Mouse (Mus musculus) forebrain, embryonic 11.5 days (tissue): ENCODE measurements around the gene Capn7. TPM values are rescaled to one million over a fixed set of nuclear protein-coding genes. Genes with fewer than 3 reads are reported as not detected.

Source experiments
- ATAC-seq: fragments of 200-750 bp; cut with Nextera tagmentation; replicated peaks from 2 replicates; pipeline ENCODE4 v1.8.0; 2017; ENCODE audit warnings: moderate TSS enrichment; ENCODE audit not compliant: low FRiP score
- DNase-seq: peaks from one replicate; pipeline ENCODE4 v3.0.0-alpha.2; 2017; ENCODE audit warnings: low spot score
- H3K27ac ChIP-seq: fragments of 300-500 bp; sonication (generic); 2 replicates; pipeline ENCODE4 v1.5.1; 2014; ENCODE audit warnings: low read depth, low read length
- H3K27me3 ChIP-seq: fragments of 300-500 bp; sonication (generic); 2 replicates; pipeline ENCODE4 v1.6.1; 2014; ENCODE audit warnings: mild to moderate bottlenecking, low read length, mixed read lengths; ENCODE audit not compliant: control insufficient read depth, insufficient read depth
- H3K36me3 ChIP-seq: fragments of 300-500 bp; sonication (generic); 2 replicates; pipeline ENCODE4 v1.6.1; 2014; ENCODE audit warnings: mild to moderate bottlenecking, low read length, moderate library complexity, mixed read lengths; ENCODE audit not compliant: control insufficient read depth, insufficient read depth
- H3K4me1 ChIP-seq: fragments of 300-500 bp; sonication (generic); replicated peaks from 2 replicates; pipeline ENCODE4 v1.6.1; 2014; ENCODE audit warnings: low read length, mixed read lengths; ENCODE audit not compliant: control insufficient read depth, insufficient read depth
- H3K4me2 ChIP-seq: fragments of 300-500 bp; sonication (generic); 2 replicates; pipeline ENCODE4 v1.6.1; 2014; ENCODE audit warnings: low read depth, mild to moderate bottlenecking, low read length, moderate library complexity, mixed read lengths; ENCODE audit not compliant: severe bottlenecking
- H3K4me3 ChIP-seq: fragments of 300-500 bp; sonication (generic); 2 replicates; pipeline ENCODE4 v1.5.1; 2014; ENCODE audit warnings: low read depth, low read length
- H3K9ac ChIP-seq: fragments of 300-500 bp; sonication (generic); 2 replicates; pipeline ENCODE4 v1.6.1; 2014; ENCODE audit warnings: low read length
- H3K9me3 ChIP-seq: fragments of 300-500 bp; sonication (generic); 2 replicates; pipeline ENCODE4 v1.6.1; 2016; ENCODE audit warnings: low read length, mixed read lengths; ENCODE audit not compliant: control insufficient read depth
- WGBS: fragments of 180-500 bp; shearing (Covaris S2); extraction: QIAGEN DNeasy Blood & Tissue Kit; methylation state at CpG from one replicate; pipeline ENCODE4 v1.1.7; 2014; 5-methylcytosine and 5-hydroxymethylcytosine counted together
- polyA plus RNA-seq: library from polyadenylated mRNA; unstranded; fragments of >200 nt; fragmentation: Nextera tagmentation; extraction: Ambion mirVana; gene quantifications from 2 replicates; pipeline ENCODE4 v1.2.1, GENCODE M21; 2014

The Capn7 gene
- polyA plus RNA-seq, 1 experiment from 2014 or later = 36.2 TPM

DNA sequence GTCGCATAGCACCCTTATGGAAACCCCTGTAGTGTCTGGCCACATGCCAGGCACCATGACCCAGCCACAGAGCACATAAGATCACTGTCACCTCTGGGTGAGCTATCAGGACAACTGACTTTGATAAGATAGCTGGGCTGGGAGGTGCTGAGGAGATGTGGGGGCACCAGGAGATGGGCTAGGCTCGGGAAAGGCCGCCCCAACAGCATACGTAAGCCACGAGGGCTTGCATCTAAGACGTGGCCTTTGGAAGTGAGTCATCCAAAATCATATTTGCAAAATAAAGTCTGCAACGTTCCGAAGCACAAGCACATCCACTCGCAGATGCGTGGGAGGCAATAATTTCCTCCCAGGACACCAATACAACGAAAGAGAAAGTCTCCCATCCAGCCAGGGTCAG, 64.5 kb downstream of the Capn7 start:
- no peak overlapping the region for H3K9ac ChIP-seq
- 90% methylated on average over 11 of the region's 11 CpGs for WGBS
- no peak for ATAC-seq

DNA sequence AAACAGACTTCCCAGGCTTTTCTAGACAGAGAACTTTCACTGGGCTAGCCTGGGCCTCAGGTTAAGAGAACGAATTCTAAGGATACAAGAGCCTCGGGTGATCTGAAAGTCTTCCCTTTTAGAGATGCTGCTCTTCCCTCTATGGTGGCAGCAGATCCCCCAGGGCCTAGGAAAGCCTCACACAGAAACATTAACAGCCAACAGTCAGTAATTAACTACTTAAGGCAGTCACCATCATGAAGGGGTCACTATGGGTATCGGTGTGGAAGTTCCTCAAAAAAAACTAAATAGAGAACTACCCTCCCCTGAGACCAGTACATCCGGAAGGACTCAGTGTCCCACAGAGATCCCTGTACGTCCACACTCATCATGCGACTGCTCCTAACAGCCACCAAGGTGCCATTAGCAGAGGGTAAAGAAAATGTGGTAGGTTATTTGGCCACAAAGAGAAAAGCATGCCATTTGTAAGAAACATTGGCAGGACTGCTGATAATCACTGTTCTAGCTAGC, 65.5 kb downstream of the Capn7 start:
- ATAC-seq (no peak), DNase-seq (no peak)
- no peak overlapping the region for H3K4me3 ChIP-seq
- H3K27me3 ChIP-seq = no peaks in the 10 kb centered on the region
- H3K4me2 ChIP-seq = no peak overlapping the region
- H3K27ac ChIP-seq = no peak overlapping the region
- no peaks in the 10 kb centered on the region for H3K36me3 ChIP-seq
- no peaks in the 10 kb centered on the region for H3K9me3 ChIP-seq
- no peak overlapping the region for H3K9ac ChIP-seq
- no peaks in the 10 kb centered on the region for H3K4me1 ChIP-seq
- 76% methylated on average over 6 of the region's 6 CpGs for WGBS

More for the DNA sequence above, 64.5 kb downstream of the Capn7 start:
- Histone ChIP-seq H3K9me3 (no peaks in the 10 kb centered on the region), H3K4me3 (no peak overlapping the region), H3K36me3 (no peaks in the 10 kb centered on the region), H3K27me3 (no peaks in the 10 kb centered on the region), H3K4me2 (no peak overlapping the region), H3K27ac (no peak overlapping the region), H3K4me1 (no peaks in the 10 kb centered on the region)
- DNase-seq = no peak

DNA sequence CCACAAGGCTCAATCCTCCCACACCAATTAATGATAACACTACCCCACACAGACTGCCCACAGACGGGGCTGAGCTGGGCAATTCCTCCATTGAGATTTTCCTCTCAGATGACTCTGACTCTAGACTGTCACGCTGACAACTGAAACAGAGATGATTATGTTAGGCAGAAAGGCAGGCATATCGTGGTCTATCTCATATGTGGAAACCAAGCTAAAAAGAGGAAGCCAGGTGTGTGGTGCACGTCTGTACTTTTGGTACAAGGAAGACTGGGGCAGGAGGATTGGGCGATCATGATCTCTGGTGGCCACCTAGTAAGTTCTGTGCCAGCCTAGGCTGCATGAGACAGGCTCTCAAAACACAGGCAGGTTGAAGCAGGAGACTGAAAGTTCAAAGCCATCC, 66.3 kb downstream of the Capn7 start:
- WGBS = 80% methylated on average over 5 of the region's 5 CpGs
- no peak for ATAC-seq
- H3K27me3 ChIP-seq = no peaks in the 10 kb centered on the region
- no peak for DNase-seq
- H3K9ac ChIP-seq = no peak overlapping the region
- H3K27ac ChIP-seq = no peak overlapping the region
- no peak overlapping the region for H3K4me3 ChIP-seq
- no peaks in the 10 kb centered on the region for H3K36me3 ChIP-seq
- H3K9me3 ChIP-seq = no peaks in the 10 kb centered on the region
- H3K4me2 ChIP-seq = no peak overlapping the region
- H3K4me1 ChIP-seq = no peaks in the 10 kb centered on the region

DNA sequence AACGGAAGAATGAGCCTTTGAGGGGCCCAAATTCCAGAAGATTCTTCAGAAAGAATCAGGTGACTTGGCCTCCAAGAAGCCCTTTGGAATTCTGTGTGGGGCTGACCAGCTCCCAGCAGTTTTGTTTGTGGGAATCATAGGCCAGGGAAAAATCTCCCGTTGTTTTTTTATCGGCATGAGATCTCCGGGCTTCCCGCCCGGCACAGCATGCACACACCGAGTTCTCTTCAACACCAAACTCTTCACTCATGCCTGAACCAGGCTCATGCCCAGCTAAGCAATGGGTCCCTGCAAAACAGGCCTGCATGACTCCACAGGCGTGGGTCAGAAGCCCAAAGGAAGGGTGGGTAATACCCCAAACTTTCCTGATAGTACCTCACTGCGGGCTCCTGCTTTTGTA, 67.1 kb downstream of the Capn7 start:
- ATAC-seq (no peak), DNase-seq (no peak)
- Histone ChIP-seq H3K4me2 (no peak overlapping the region), H3K4me3 (no peak overlapping the region), H3K36me3 (no peaks in the 10 kb centered on the region), H3K9ac (no peak overlapping the region), H3K27ac (no peak overlapping the region), H3K27me3 (no peaks in the 10 kb centered on the region), H3K4me1 (no peaks in the 10 kb centered on the region), H3K9me3 (no peaks in the 10 kb centered on the region)
- 81% methylated on average over 9 of the region's 9 CpGs for whole genome bisulfite sequencing

DNA sequence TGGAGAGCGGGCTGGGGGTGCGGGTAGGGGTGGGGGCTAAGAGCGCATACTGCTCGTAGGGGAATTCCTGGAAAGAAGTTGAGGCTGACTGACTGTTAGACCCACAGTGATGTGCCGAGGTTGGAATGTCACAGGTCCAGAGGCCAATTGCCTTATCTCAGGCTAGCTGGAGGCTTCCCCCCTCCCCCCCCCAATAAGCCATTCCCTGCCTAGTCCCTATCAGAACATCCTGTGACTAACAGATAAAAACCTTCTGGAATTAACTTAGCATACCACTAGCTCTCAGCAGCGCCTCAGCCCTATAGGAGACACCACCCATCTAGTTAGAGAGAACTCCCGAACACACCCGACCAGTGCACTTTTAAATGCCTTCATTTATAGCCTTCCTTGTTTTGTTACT, 67.6 kb downstream of the Capn7 start:
- Histone ChIP-seq H3K4me1 (no peaks in the 10 kb centered on the region), H3K27me3 (no peaks in the 10 kb centered on the region), H3K4me3 (no peak overlapping the region), H3K27ac (no peak overlapping the region), H3K9me3 (no peaks in the 10 kb centered on the region), H3K9ac (no peak overlapping the region), H3K36me3 (no peaks in the 10 kb centered on the region), H3K4me2 (no peak overlapping the region)
- 85% methylated on average over 8 of the region's 8 CpGs for WGBS
- ATAC-seq (no peak), DNase-seq (no peak)

DNA sequence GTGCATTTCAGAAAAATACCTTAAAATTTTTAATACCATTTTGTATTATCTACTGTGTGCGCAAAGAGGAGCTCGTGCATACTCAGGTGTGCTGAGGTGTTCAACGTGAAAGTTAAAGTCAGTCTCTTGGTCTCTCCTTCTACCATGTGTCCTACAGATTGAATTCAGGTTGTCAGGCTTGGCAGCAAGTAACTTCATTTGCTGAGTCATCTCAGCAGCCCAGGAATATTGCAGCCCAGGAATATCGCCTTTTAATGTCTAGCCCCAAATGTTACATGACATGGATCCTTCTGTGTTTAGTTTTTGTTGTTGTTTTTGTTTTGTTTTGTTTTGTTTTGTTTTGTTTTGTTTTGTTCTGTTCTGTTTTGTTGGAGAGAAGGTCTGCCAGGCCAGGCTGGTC, 68.2 kb downstream of the Capn7 start:
- no peak overlapping the region for H3K9ac ChIP-seq
- H3K27me3 ChIP-seq = no peaks in the 10 kb centered on the region
- H3K36me3 ChIP-seq = no peaks in the 10 kb centered on the region
- no peak for ATAC-seq
- DNase-seq = no peak
- H3K4me2 ChIP-seq = no peak overlapping the region
- whole genome bisulfite sequencing = 95% methylated on average over 4 of the region's 4 CpGs
- no peaks in the 10 kb centered on the region for H3K4me1 ChIP-seq
- no peaks in the 10 kb centered on the region for H3K9me3 ChIP-seq
- no peak overlapping the region for H3K4me3 ChIP-seq
- H3K27ac ChIP-seq = no peak overlapping the region

DNA sequence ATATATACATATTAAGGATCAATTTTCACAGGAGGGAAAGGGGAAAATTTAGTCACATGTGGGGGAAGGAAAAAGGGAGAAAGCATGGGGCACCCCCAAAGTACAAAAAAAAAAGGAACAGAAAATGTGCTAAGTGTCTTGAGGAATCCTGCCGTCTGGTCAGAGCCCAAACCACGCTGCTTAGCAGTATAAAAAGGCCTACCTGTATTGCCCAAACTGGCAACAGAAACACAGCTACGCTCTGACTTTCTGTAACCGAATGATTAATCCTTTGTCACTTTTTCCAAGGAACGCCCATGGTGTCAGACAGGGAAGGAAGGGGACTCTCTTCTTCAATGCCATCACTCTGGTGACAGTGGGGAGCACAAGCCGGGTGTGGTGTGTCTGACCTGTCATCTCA, 69.2 kb downstream of the Capn7 start:
- Histone ChIP-seq H3K4me3 (no peak overlapping the region), H3K4me1 (no peaks in the 10 kb centered on the region), H3K27ac (no peak overlapping the region), H3K9ac (no peak overlapping the region), H3K9me3 (no peaks in the 10 kb centered on the region), H3K27me3 (no peaks in the 10 kb centered on the region), H3K36me3 (no peaks in the 10 kb centered on the region), H3K4me2 (no peak overlapping the region)
- ATAC-seq (no peak), DNase-seq (no peak)
- WGBS = 91% methylated on average over 6 of the region's 6 CpGs

DNA sequence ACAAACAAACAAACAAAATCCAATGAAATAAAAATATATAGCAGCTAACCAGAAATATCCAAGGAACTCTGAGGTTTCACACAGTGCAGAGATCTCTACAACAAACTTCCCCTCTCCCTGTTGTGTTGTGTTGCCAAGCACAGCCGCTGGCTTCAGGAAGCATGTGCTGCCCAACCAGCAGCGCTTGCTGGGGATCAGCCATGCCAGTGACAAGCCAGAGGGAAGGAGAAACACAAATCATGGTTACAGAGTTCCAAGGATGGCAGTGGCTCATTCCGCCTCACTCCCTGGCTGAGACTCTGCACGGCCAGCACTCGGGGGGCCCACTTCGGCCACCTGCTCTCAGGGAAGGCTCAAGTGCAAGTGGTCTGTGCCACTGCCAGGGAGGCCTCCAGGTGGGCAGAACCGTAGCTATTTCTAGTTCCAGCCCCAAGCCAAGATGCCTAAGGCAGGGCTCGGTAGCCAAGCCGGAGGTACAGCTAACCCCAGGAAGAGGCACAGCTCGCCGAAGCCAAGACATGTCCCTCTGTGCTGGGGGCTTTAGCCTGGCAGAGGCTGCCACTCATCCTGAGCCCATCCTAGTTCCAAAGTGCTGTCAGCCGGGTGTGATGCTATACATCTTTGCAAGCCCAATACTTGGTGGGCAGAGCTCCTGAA, 69.8 kb downstream of the Capn7 start:
- ATAC-seq (no peak), DNase-seq (no peak)
- 90% methylated on average over 12 of the region's 12 CpGs for WGBS
- H3K27ac ChIP-seq = no peak overlapping the region
- no peak overlapping the region for H3K9ac ChIP-seq
- H3K9me3 ChIP-seq = no peaks in the 10 kb centered on the region
- H3K36me3 ChIP-seq = no peaks in the 10 kb centered on the region
- no peaks in the 10 kb centered on the region for H3K27me3 ChIP-seq
- no peaks in the 10 kb centered on the region for H3K4me1 ChIP-seq
- no peak overlapping the region for H3K4me3 ChIP-seq
- no peak overlapping the region for H3K4me2 ChIP-seq

DNA sequence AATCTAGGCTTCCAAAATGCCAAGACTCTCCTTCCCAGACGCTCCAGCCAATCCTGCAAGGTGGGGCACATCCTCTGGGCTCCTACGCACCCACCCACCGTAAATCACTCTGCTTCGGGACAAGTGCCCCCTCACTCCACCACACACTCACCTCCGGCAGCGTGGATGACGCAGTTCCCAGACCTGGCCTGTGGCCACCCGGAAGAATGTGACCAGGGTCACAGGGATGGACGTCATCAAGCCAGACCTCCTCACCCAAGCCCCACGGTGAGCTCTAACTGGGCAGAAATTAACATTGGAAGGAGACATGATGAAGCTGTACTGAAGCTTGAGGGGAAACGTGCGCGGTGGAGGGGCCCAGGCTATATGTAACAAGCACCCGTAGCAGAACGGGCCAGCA, 70.8 kb downstream of the Capn7 start:
- no peak overlapping the region for H3K27ac ChIP-seq
- no peak overlapping the region for H3K9ac ChIP-seq
- no peaks in the 10 kb centered on the region for H3K27me3 ChIP-seq
- no peaks in the 10 kb centered on the region for H3K4me1 ChIP-seq
- ATAC-seq (no peak), DNase-seq (no peak)
- H3K4me3 ChIP-seq = no peak overlapping the region
- no peaks in the 10 kb centered on the region for H3K36me3 ChIP-seq
- H3K9me3 ChIP-seq = no peaks in the 10 kb centered on the region
- WGBS = 87% methylated on average over 15 of the region's 15 CpGs
- H3K4me2 ChIP-seq = no peak overlapping the region
